Mouse (Mus musculus) spleen, embryonic (tissue): Measurements from ENCODE around the gene Vwa3b.

ENCODE experiments used
- CTCF ChIA-PET: fragments of 350-600 bp; sonication (Branson Sonifier 250); formaldehyde crosslinking; loops from one replicate; lab custom pipeline; 2022; lab: Charles Lee

Vwa3b gene

DNA sequence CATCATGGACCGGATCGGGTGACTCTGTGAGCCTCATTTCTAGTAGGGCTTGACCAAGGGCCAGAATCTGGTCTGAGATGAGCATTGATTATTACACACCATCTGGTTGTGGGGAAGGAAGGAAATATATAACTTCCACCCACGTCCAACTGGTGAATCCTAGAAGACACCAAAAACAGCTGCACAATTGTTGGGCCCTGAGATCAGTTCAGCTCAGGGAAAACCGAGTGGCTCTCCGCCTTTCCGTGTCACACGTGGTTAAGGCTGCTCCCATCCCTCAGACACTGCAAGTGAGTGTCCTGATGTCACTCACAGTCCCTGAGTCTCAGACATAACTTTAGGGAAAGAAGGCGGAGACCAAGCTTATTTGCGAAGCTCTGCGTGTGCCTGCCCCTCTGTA is 16.5 kb upstream of the Vwa3b start:
- CTCF ChIA-PET, result interaction anchor here (0.6 kb wide), 1 partner anchor 8 kb away, joined by 3 read pairs; no protein-coding TSS in a partner anchor

DNA sequence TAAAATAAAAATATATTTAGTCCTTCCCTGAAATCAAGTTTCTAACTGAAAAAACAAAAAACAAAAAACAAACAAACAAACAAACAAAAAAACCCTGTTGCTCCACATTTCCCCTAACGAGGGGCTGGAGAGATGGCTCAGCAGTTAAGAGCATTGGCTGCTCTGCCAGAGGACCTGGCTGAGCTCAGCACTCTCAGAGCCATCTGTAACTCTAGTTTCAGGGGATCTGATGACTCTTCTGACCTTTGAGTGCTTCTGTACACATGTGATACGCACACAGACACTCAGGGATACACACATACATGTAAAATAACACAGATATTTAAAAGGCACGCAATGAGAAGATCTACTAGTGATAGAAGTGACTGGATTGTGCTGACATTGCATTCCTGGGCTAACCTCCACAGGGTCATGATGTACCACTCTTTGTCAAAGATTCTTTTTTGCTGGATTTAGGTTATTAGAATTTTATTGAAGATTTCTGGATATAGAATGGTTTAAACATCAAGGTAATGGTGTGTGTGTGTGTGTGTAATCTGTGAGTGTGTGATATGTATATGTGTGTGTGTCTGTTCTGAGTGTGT is 14.7 kb upstream of the Vwa3b start:
- CTCF ChIA-PET, result no interaction called here

DNA sequence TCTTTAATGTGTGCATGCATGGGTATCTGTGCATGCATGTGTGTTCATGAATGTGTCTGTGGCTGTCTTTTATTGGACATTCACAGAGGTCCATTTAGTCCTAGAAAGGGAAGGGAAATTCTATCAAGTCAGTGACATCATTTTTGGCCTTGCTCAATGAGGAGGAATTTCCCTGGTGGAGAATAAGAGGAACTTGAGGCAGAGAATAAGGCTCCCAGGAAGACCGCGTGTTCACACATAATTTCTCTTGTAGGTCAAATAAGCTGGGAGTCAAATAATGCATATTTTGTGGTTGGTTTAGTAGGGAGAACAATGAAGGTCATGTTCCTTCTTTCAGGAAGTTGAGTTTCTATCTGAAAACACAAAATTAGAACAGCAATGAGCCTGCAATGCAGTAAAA is 13.4 kb upstream of the Vwa3b start:
- CTCF ChIA-PET, result no interaction called here

DNA sequence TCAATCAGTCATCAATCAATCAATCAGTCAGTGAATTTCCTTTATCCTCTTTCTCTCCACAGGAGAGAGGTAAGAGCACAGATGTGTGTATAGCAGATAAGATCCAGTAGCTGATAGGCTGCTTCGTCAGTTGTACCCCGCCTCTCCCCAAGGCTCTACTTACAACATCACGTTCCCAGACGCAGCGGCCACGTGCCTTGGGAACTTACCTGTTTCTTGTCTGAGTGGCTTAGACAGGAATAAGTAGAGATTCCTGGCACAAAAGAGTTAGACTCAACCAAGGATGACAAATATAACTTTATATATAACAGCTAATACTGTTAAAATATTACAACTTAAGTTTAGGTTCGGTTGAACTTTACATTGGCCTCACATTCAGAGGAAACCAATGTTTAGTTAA is 12.7 kb upstream of the Vwa3b start:
- CTCF ChIA-PET, result no interaction called here

DNA sequence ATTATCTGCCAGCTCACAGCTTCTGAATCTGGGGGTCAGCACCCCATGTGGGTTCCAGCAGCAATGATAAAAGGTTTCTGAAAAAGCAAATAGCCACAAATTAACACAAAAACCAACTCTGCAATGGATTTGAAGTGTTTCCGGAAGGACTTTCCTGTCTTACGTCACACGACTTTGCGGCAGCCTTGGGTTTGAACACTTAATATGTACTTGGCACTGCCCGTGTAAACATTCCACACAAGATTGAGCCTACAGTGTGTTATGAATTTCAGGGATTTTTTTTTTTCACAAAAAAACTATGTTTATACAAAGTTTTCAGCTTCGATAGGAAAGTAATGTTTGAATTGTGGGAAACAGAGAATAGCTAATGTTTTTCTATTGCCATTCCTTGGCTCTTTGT is 7.4 kb upstream of the Vwa3b start:
- CTCF ChIA-PET, result no interaction called here

DNA sequence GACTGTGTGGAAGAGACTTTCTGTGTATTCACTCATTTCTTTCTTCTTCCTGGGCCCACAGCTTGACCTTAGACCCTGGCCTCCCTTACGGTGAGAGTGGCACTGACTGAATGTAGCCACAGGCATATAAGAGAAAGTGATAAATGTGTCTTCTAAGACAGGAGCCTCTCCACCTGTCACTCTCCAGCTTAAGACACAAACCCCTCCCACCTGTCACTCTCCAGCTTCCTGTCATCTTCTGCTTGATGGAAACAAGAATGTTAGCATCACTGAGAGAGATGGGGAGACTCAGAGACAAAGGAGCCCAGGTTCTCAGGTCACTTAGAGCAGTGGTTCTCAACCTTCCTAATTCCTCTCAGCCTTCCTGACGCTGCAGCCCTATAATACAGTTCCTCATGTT is 3.7 kb upstream of the Vwa3b start:
- CTCF ChIA-PET, result no interaction called here

DNA sequence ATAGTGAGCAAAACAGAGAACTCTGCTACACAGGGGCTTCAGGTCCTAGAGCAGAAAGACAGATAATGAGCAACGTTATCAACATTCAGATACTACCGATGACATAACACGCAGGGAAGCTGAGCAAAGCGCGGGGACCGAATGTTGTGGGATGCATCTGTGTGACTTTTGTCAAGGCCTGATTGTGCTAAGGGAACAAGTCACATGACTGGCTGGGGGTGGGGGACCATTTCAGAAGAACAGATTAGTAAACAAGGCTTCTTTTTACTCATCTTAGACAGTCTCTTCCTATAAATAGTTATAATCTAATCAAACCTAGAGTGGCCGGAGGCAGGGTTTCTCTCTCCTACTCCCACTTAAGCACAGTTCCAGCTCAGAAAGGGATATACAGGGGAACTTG is 1.7 kb upstream of the Vwa3b start:
- CTCF ChIA-PET, result no interaction called here

DNA sequence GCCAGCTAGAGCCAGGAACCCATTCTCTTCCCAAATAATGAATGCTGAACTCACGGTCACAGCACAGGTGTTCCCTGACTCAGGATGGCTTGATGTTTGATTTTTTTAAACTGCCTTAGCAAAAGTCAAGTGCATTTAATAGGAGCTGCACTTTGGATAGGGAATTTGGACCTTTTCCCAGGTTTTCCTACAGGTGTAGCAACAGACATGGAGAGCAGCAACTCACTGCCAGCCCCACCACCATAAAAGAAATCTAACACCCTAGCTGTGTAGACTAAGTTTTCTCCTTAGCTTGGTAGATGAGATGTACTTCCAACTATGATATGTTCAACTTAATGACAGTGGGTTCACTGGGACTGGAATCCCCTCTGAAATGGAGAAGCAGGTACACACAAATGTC is 1.0 kb upstream of the Vwa3b start:
- CTCF ChIA-PET, result no interaction called here

DNA sequence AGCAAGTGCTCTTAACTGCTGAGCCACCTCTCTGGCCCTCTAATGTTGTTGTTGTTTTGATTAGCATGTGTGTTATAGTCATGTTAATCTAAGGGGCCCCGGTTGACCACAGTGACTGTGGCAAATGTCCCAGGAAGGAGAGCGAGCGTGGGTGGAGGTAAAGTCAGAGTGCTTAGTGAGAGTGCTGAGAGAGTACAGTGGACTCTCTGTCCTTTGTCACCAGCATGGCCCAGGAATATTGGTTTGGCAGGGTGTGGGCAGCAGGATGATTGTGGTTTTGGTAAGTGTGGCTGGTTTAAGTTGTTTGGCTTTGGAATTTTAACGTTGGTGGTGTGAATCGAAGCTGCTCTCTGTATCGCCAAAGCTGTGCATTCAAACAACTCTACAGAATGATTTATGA is 470 bp downstream of the Vwa3b start:
- CTCF ChIA-PET, result interaction anchor here (0.6 kb wide), 1 partner anchor 534 kb away, joined by 3 read pairs; no protein-coding TSS in a partner anchor

DNA sequence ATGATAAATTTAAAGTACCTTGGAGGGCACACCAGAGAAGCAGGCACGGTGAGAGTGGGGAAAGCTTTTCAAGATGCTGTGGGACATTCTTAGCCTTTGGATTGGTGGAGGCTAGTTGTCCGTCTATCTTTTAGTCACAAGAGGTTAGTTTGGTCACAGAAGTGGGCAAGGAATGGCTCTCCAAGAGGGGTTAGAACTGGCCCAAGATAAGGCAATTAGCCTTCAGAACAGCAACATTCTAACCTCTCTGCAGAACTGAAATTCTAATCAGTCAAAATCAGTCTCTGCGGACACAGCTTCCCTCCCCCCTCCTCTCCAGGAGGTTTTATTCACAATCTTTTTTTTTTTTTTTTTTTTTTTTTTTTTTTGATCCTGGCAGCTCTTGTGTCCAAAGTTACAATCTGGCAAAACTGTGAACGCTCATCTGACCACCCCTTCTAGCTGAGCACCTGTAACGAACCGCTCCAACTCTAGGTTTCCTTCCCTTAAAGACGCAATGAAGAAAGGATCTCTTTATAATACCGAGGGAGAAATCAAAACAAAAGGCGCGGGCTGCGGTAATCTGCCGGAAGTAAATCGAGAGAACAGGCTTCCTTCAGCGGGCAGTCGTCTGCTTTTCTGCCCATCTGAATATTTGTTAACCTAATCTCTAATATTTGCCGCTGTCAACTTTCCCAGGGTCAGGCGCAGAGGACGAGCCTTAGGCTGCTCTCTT is 2.2 kb downstream of the Vwa3b start:
- CTCF ChIA-PET, result no interaction called here

DNA sequence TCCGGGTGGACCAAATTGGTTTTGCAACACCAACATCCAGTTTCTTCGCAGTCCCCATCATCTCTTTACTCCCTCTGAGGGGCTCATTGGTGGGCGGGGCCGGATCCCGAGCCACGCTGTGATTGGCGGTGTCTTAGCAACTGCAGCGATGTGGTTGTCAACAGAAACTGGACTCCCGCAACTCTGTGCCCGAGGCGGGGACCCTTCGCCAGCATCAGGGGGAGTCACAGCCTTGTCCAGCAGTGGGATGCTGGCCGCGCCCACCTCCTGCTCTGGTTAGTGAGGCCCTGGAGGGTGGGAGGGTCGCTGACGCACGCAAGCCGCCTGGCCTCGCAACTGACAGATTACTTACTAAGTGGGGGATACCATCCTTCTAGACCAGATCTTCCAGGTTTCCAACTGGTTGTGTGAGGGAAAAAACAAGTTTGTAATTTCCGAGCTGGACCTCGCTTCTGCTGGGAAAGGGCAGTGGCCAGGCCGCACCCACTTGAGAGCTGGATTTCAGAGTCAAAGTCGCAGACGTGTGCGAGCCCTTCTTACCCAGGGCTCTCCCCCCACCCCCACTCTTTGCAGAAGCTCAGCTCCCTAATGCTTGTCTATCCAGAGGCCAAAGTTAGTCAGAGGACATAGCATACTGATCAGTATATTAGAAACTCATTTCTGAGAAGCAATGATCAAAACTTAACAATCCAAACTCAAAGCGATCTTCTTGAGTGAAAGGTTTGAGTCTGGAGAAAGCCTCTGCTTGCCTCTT is 2.9 kb downstream of the Vwa3b start:
- CTCF ChIA-PET, result no interaction called here

DNA sequence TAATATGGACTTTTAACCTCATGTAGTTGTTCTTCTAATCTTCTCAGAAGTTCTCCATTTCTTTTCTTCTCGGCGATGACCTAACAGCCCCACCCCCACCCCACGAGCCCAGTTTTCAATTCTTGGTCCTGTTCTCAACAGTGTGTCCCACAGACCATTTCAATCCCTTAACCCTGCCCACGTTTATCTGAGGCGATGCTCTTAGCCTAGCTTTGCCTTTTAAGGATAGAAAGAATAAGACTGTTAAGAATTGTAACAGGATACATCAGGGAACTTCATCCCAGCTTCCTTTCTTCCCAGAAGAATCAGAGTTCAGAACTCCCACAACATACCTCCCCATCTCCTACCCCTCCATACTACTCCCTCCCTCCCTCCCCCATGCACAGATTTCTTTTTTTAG is 3.5 kb downstream of the Vwa3b start:
- CTCF ChIA-PET, result no interaction called here

DNA sequence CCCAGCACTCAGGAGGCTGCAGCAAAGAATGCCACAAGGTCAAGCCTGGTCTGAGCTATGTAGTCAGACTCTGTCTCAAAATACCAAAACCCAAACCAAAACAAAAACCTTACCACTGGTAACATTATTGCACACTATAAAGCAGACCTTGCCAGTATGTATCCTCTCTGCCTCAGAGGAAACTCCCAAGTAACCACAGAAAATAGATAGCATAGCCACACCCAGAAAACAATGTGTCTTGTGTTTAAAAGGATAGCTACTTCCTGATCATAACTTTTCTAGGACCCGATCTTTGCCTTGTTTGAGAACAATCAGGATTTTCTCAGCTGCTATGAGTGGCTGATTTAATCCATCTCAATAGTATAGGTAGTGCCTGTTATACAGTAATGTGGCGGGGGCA is 4.3 kb downstream of the Vwa3b start:
- CTCF ChIA-PET, result no interaction called here

DNA sequence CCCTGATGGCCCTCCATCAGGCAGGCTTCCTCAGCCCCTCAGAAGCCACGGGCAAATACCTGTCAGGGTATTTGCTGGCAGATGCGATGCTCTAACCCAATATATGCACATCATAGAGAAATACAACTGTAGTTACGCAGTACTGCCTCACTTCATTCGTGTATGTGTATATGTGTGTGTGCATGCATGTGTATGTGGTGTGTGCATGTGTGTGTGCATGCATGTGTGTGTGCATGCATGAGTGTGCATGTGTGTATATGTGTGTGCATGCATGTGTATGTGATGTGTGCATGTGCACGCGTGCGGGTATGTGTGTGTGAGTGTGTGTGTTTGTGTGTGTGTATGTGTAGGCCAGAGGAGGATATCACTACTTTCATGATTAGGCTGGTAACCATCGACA is 9.5 kb downstream of the Vwa3b start:
- CTCF ChIA-PET, result no interaction called here

DNA sequence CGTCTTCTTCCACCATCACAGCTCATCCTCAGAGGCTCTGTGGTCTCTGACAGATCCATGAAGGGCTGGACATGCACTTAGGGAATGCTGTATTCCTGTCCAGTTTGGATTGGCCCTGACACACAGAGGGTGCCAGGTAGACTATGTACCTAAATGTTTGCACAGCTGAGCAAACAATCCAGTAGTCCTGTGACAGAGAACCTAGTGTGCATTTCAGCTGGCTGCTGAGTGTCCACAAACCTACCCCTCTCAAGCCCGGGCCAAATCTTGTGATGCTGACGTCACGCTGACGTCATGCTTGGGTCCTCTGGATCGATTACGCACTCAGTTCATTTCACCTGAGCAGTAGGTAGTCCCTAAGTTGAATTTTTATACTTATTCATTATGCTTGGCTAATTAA is 14.7 kb downstream of the Vwa3b start:
- CTCF ChIA-PET, result no interaction called here

DNA sequence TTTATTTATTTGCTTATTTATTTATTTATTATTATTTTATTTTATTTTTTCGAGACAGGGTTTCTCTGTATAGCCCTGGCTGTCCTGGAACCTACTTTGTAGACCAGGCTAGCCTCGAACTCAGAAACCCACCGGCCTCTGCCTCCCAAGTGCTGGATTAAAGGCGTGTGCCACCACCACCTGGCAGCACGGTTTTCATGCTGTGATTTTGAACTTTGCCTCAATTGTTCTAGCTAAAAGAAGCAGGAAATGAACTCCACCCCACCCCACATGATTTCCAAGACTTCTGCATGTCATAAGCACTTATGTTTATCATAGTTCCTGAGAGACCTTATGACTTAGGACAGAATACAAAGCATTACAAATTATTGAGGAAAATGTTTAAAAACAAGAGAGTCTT is 15.5 kb downstream of the Vwa3b start:
- CTCF ChIA-PET, result no interaction called here

DNA sequence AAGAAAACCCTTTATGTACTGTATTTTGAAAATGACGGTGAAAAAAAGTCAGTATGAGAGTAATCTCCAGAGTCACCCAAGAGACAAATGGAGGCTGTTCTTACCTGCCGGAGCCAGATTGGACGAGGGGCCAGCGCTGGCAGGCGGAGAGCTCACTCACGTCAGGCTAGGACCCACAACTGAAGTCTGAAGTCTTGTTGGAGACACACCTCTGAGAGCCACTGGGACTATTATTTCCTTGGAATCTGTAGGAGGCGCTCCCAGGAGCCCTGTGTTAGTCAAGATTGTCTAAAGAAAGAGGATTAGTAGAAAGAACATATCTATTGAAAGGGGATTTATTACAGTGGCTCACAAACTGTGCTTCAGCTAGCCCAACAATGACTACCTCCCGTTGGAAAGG is 16.4 kb downstream of the Vwa3b start:
- CTCF ChIA-PET, result no interaction called here

DNA sequence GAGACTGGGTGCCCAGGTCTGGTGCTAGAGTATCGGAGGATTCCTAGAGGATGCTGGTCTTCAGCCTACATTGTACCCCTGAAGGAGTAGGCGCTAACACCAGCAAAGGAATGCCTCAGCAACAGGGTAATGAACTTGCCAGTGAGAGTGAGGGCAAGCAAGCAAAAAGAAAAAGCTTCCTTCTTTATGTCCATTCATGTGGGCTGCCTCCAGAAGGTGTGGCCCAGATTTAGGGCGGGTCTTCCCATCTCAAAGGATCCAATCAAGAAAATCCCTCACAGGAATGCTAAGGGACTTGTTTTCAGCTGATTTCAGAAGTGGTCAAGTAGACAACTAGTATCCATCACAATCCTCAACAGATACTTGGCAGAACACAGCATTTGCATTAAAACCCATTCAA is 16.8 kb downstream of the Vwa3b start:
- CTCF ChIA-PET, result no interaction called here

DNA sequence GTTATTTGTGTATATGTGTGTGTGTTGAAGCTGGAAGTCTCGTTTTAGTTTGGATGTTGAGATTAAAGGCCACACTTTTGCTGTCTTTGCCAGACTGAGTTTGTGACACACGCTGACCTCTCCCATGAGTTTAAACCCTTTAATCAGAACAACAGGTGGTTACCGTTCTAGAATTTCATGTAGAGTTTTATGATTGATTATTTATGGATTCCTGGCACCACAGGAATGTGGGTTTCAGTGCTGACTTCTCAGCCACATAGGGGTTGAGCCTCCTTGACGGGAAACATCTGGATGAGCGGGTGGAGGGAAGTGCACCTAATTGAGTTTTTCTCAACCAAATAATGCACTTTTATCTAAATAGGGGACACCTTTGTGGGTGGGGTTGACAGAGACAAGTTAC is 19.1 kb downstream of the Vwa3b start:
- CTCF ChIA-PET, result interaction anchor here (0.7 kb wide), 1 partner anchor 499 kb away, joined by 3 read pairs; no protein-coding TSS in a partner anchor

DNA sequence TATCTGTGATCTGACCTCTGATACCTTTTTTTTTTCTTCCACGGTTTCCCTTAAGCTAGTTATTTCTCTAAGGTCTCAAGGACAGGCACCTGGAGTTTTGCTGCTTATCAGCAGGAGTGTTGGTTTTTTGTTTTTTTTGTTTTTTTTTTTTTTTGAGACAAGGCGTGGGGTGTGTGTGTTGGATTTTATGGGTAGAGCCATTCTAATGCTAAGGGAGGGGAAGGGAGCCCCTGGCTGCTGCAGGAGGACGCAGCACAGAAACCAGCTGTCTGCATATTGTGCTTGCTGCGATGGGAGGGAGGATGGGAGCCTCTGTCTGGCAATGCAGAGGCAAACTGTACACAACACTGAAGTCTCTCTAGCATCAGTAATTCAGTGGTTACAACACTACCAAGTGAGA is 22.8 kb downstream of the Vwa3b start:
- CTCF ChIA-PET, result no interaction called here

DNA sequence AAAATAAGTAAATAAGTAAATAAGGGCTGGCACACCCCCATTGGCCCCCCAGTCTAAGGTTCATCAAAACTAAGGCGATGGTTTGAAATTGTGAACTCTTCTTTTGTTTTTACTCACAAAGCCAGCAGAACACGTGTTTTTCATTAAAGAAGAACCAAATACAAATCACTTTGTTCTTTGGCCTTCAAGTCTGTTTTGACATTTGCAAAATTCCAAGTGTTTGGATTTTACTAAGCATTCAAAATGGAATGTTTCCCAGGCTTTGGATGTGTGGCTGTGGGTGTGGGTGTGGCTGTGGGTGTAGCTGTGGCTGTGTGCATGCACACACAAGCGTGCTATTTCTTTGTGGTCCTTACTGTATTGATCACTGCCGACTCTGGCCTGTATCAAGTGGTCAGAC is 27.3 kb downstream of the Vwa3b start:
- CTCF ChIA-PET, result no interaction called here

DNA sequence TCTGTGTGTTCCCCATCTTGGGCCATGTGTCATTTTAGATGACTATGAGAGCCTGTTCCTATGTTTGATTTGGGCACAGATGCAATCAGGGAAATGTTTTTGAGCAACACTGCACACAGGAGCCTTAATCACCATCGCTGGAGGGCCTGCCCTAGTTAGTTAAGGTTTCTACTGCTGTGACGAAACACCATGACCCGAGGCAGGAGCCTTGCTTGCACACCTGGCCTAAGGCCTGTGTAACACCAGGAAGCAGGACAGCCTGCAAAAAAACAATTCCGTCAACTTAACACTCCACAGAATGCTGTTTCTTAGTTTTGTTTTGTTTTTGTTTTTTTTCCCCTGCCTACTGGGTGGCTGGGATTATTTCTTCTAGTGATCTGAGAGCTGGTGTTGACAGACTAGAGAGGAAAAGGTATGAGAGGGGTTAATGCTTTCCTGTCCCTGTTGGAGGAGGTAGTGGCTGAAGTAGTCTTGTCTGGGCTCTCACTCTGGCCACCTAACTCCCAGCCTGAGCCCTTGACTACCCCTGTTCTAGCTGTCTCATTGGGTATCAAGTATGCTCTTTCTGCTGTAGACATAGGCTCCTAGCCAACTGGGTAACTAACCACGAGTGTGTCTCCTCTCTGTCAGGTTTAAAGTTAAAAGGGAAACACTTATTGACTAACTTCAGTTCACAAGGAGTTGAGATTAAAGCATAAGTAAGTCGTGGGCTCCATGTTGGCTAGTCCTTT is 30.6 kb downstream of the Vwa3b start:
- CTCF ChIA-PET, result no interaction called here
